Mouse (Mus musculus) lung, postnatal 0 days (tissue): ENCODE measurements around the gene Dnaja1.

Experiments used
- CTCF ChIP-seq: IDR thresholded peaks from 2 replicates; pipeline ENCODE4 v1.5.1; 2016; ENCODE audit warnings: antibody characterized with exemption, mild to moderate bottlenecking
- EP300 ChIP-seq: IDR thresholded peaks from 2 replicates; pipeline ENCODE4 v1.6.1; 2016; ENCODE audit warnings: antibody characterized with exemption, mild to moderate bottlenecking, control low read depth

DNA sequence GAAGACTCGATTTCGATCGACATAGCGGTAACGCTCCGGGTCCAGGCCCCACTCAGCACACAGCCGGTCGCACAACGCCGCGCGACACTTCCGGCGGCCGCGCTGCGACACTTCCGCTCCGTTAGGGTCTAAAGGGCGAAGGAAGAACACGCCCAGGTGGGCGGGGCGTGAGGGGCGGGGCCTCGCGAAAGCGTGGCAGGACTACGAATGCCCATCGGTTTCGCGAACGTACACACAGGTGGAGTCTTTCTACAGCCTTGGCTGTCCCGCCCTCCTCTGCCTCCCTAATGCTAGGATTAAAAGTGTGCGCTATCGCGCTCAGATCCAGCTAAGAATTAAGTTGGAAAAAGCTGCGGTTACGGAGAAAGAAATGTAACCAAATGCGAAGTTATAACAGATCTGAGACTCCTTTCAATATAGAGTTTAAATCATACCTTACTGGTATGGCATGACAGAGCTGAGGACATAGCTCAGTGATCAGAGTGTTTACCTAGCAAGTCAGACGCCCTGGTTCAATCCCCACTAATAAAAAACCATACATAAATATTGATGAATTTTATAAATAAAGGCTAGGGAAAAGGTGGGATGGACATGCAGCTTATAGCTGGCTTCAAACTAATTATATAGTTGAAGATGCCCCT, 36.0 kb downstream of the Dnaja1 start, which contains the start of gene Smu1:
- no peak for TF ChIP-seq CTCF
- TF ChIP-seq EP300: no peak
